Mouse (Mus musculus) urinary bladder, adult 2 months (tissue): ENCODE results near the gene Gm20772. TPM values are rescaled to one million over a fixed set of nuclear protein-coding genes. Genes with fewer than 3 reads are reported as not detected.
"Not testable (repeated sequence)": the region's sequence is repeated elsewhere in the genome, so short reads cannot be mapped to it uniquely, and the experiment has no call there.

Experiments used
- DNase-seq: peaks from one replicate; pipeline ENCODE4 v3.0.0; 2022; ENCODE audit warnings: low spot score
- polyA plus RNA-seq: library from polyadenylated mRNA; depleted of rRNA; stranded (reverse); fragments of >200 nt; gene quantifications from 2 replicates; pipeline ENCODE4 v1.2.3, GENCODE M21; 2012; rRNA removed

Gm20772 gene
- polyA plus RNA-seq = not detected in 2 replicates

DNA sequence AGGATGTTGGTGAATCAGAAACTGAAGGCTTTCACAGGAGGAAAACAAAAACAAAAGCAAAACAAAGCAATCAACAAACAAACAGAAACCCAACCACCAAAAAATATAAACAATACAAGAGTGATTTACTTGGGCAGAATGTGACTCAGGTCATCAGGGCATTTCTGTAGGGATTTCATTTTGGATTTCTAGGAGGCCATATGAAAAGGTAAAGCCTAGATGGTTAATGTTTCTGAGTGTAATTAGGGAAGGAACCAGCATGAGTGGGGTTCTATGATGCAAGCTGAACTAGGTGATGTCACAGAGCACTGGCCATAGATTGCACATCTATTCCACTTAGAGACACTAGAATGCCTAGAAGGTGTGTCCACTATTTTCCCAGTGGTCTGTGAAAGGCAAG, at the start of gene Gm20772, which contains the start of gene Gm20831:
TSS of gene Gm20772 (plus strand) at position 301 of the 400 bp plus-strand sequence.
TSS of gene Gm20831 (plus strand) at position 301 of the 400 bp plus-strand sequence.
- not testable (repeated sequence) for DNase-seq

DNA sequence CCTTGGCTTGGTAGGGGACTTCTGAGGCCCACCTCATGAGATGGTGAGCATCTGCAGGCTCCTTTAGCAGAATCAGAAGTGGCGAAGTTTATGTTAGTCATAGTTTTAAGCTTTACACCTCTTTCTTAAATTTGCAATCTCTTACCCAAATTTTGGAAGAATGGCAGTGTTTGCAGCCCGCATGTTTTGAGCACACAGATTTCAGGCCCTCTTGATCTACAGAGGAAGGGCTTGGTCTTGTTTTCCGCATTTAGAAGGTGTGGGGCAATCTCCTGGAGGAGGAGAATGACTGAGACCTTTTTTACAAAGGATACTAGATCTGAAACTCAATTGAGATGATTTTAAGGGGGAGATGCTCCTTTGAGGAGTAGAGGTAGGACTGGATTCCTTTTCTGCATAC, 28.4 kb upstream of the Gm20772 start, which contains the start of gene Gm21904:
TSS of gene Gm21904 (minus strand) at position 101 of the 400 bp plus-strand sequence.
- DNase-seq = not testable (repeated sequence)

Other genes starting within 250 kb of the Gm20772 start
- gene Gm21904, start 28.5 kb upstream of the Gm20772 start, polyA plus RNA-seq = not detected in 2 replicates
- gene Gm20831, start within 50 bp of the Gm20772 start, polyA plus RNA-seq = not detected in 2 replicates
- gene Srsy, start 62.6 kb downstream of the Gm20772 start, polyA plus RNA-seq = not detected in 2 replicates
- not detected in 2 replicates for gene Gm21764, start 187.1 kb downstream of the Gm20772 start, polyA plus RNA-seq
- gene Ssty1, start 214.4 kb downstream of the Gm20772 start, polyA plus RNA-seq = not detected in 2 replicates